Mouse (Mus musculus) MN1 (cell line): ENCODE results near the gene Cfap206.

Experiments
- DNase-seq: peaks from one replicate; pipeline ENCODE4 v3.0.0-alpha.2; 2016; ENCODE audit warnings: low spot score

The Cfap206 gene

GRCm38 (mm10) chr4:34673721-34674120 lies 56.3 kb downstream of the Cfap206 start:
- DNase-seq = no peak

DNA sequence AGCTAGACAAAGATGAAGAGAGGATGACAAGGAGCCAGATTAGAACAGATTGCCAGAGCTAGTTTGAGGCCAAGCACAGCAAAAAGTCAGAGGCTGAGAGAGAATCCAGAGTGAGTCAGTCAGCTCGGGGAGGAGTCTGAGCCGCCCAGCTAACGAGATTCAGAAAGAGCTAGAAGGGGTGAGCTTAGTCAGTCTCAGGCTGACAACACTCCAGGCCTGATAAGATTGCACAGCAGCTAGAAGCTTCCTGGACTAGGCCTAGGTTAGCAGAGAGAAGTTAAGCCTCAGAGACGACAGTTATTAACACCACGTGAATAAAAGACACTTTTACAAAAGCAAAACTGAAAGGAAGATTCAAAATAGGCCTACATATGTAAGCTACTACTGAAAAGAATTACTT lies 62.1 kb downstream of the Cfap206 start:
- no peak for DNase-seq

DNA sequence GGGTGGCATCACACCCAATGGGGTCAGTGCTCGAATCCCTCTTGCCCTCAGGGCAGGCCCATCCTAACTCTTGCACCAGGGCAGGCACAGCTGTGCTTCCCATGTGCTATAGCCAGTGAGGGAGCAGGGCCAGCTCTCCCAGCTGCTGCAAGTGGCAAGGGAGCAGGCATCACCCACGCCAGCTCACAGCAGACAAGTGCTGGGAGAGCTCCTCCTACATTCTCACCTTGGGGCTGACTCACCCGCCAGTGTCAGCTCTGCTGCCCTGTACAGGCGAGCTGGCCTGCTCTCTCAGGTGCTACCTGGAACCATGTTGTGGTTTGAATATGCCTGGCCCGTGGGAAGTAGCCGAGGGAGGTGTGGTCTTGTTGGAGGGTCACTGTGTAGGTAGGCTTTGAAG lies 68.1 kb downstream of the Cfap206 start:
- DNase-seq = no peak

DNA sequence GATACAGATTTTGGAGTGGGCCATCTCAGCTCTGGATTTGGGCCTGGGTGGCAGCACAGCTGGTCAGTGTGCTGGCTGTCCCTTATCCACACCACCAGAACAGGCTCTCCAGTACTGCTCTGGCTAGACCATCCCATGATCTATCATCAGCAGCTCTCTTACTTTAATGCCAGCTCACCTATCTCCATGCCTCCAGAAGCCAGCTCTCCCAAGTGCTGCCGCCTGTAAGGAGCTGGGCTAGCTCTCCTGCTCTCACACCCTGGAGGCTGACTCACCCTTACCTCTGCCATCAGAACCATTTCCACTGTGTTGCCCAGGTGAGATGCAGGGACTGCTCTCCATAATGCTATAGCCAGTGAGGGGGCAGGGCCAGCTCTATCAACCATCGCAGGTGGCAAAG lies 68.5 kb downstream of the Cfap206 start:
- no peak for DNase-seq

DNA sequence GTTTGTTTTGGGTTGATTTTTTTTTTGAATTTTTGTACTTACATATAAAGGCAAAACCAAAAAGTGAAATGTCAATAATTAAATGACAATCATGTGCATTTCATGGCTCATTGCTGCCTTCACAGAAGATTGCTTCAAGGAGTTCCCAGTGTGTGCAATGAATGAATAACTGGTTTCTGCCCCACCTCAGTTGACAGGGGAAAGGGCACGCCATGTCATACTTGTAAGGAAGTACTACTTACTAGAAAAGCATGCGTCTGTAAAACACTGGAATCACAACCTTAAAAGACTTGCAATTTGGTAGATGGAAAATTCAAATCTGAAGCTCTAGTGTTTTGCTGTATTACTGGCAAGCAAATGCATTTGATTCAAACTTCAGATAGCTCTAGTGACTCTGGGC lies 71.0 kb downstream of the Cfap206 start:
- DNase-seq = no peak

DNA sequence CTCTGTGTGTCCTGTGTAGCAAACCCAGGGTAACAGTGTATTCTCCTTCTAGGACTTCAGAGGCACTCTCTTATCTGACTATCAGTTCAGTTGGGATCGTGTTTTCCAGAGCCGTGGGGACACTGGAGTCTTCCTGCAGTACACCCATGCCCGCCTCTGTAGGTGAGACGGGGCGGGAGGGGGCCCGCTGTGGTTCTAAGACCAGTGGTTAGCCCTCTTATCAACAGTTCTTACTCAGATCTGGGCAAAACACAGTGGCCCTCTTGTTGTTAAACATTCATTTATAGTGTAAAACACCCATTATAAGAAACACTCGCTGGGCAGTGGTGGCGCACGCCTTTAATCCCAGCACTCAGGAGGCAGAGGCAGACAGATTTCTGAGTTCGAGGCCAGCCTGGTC lies 73.9 kb downstream of the Cfap206 start:
- no peak for DNase-seq

DNA sequence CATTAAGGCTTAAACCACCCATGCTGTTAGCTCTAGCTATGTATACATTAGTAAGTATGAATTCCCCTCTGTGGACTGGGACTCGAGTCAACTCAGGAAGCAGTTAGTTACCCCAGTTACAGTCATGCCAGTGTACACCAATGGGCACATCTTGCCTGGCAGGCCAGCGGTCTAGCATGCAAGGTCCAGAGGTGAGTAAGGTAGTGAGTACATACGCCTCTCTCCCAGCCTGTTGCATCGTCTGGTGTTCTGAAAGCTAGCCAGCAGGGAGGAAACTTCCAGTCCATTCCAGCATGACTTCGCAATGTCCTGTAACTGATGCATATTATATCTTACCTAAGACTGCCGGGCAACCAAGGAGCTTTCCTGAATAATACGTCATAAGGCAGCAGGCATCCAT lies 76.8 kb downstream of the Cfap206 start:
- no peak for DNase-seq

GRCm38 (mm10) chr4:34644779-34645178 lies 85.2 kb downstream of the Cfap206 start:
- DNase-seq = no peak

DNA sequence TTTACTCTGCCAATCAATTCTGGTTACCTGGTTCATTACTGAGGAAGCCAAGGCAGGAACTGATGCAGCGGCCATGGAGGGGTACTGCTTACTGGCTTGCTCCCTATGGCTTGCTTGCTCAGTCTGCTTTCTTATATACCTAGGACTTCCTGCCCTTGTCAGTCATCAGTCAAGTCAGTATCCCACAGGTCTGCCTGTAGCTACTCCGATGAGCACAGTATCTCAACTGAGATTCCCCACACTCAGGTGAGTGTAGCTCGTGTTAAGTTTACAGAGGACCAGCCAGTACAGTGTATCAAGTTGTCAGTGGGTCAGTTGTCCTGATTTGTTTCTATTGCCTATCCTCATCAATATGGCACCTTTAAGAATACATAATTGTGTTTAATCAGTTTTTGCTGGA lies 89.3 kb downstream of the Cfap206 start:
- DNase-seq = no peak

GRCm38 (mm10) chr4:34639745-34640364 lies 90.2 kb downstream of the Cfap206 start:
- no peak for DNase-seq
